Mouse (Mus musculus): ENCODE measurements around the gene Dcaf10.
A peak's percentile ranks its signal among the peaks of the same experiment; 100 is the strongest.

Gene Dcaf10

DNA sequence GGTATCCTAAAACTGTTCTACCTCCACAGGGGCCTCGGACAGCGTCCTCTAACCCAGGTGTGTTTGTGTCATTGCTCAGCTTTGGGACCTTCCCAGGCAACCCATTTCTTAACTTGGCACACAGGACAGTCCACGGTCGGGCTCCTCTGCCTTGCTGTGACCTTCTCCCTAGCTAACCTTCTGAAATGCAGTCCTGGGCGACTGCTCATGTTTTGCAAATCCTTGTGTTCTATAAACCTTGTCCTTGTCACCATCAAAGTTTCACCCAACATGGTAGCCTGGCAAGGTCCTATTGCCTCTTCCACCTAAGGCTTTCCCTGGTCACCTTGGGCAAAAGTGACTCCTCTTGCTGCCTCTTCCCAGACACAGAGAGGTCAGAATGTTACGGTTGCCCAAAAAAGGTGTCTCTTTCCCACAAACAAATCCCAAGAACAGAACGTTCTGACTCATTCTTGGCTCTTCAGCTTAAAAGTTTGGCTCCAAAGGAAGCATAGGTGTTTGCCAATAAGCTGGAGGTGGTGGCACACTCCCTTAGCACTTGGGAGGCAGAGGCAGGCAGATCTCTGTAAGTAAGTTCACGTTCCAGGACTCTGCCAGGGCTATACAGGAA, 69.4 kb downstream of the Dcaf10 start:
- no peak for TF ChIP-seq GATA4 (IDR thresholded peaks at IDR 0.05; ENCODE audit: insufficient replicate concordance, low read length)

GRCm38 (mm10) chr4:45412433-45413192, 70.7 kb downstream of the Dcaf10 start:
- TF ChIP-seq GATA4 (IDR thresholded peaks at IDR 0.05; ENCODE audit: insufficient replicate concordance, low read length) = no peak

- TF ChIP-seq GATA4 (IDR thresholded peaks at IDR 0.05; ENCODE audit: insufficient replicate concordance, low read length) = peak; percentile 93
These were observed 71.9 kb downstream of the Dcaf10 start for GRCm38 (mm10) chr4:45413674-45414338.

DNA sequence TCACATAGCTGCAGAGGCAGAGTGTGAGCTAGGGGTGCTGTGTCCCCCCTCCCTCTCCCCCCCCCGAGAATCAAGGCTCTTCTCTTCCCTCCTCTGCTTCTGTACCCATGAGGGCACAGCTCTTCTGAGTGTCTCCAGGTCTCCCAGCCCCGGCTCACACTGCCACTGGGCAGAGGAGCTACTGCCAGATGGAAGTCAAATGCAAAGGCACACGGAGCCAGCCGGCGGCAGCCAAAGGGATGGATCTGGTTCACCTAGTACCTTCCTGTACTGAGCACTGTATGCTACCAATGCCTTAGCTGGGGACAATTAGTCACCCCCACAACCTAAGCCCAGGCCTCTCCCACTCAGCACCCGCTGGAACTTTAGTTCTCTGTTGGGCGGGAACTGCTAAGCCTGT, 74.4 kb downstream of the Dcaf10 start:
- TF ChIP-seq GATA4 (IDR thresholded peaks at IDR 0.05; ENCODE audit: insufficient replicate concordance, low read length) = no peak

DNA sequence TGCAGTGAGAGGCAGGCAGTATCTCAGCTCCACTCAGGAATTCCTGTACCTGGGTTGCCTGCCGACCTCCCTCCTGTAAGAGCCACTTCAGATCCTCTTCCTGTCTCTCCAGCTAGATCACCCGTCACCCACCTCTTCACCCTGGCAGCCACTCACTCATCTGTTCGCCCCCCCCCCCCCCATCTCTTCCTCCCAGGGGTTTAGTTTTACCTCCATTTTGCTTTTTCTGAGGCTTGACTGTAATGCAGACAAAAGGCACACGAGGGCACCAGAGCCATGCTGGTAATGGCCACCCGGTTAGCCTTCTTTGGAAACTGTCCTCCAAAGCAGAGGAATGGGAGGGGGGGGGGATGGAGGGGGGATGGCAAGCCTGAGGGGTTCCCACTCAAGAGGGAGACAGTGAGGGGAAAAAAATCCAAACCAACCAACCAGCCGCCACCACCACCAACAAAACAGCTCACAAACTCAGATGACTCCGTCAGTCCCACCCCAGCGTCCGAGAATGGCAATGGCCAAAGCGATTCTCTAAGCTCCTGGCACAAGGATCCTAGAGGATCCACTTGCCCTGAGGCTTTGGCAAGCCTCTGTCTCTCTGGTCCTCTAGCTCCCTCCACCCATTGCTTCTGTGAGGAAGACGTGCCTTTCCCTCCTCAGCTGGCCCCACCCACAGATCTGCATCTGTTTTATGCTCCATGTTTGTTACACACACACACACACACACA, 76.5 kb downstream of the Dcaf10 start:
- TF ChIP-seq GATA4 (IDR thresholded peaks at IDR 0.05; ENCODE audit: insufficient replicate concordance, low read length) = no peak

DNA sequence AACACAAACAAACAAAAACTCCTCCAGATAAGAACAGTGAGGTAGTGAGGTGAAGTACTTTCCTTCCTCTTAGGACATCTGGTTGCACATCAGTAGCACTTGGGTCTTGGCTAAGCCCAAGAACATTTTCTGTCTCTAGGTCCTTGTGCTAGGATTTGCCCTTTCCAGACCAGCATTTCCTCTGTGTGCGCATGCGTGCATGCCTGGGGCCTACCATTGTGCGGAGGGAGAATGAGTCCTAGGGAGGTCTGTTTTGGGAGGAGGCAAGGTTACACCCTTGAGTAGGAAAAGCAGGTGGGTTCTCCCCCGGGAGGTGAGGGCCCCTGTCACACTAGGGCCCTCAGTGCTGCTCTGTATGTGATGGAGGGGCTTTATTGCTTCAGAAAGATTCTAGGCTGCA, 77.2 kb downstream of the Dcaf10 start:
- no peak for TF ChIP-seq GATA4 (IDR thresholded peaks at IDR 0.05; ENCODE audit: insufficient replicate concordance, low read length)

DNA sequence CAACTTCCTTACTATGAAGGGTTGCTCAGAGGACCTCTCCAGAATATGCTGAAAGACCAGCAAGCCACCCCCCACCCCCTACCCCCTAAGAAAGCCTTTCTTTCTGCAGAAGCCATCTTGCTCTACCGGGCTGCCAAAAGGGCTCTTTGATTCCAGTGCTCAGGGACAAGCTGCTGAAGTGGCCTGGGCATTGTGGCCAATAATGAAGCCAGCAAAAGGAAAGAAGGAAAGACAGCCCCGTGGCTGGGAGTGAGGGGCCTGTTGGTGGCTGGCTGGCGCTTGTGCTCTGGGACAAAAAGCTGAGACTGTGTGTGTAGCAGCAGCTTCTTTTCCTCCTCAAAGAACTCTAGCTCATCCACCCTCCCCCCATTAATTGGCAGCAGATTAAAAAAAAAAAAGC, 78.8 kb downstream of the Dcaf10 start:
- no peak for TF ChIP-seq GATA4 (IDR thresholded peaks at IDR 0.05; ENCODE audit: insufficient replicate concordance, low read length)

GRCm38 (mm10) chr4:45421519-45422260, 79.8 kb downstream of the Dcaf10 start:
- no peak for TF ChIP-seq GATA4 (IDR thresholded peaks at IDR 0.05; ENCODE audit: insufficient replicate concordance, low read length)

- no peak for TF ChIP-seq GATA4 (IDR thresholded peaks at IDR 0.05; ENCODE audit: insufficient replicate concordance, low read length)
These were observed 80.7 kb downstream of the Dcaf10 start for GRCm38 (mm10) chr4:45422640-45423039.

GRCm38 (mm10) chr4:45423406-45423805, 81.5 kb downstream of the Dcaf10 start:
- TF ChIP-seq GATA4 (IDR thresholded peaks at IDR 0.05; ENCODE audit: insufficient replicate concordance, low read length) = no peak

GRCm38 (mm10) chr4:45426724-45427457, 85.0 kb downstream of the Dcaf10 start:
- TF ChIP-seq GATA4 (IDR thresholded peaks at IDR 0.05; ENCODE audit: insufficient replicate concordance, low read length) = no peak

Data from liver, adult (tissue).